Mouse (Mus musculus): ENCODE data around the gene Eid3. TPM values are rescaled to one million over a fixed set of nuclear protein-coding genes. Genes with fewer than 3 reads are reported as not detected.
A peak's percentile ranks its signal among the peaks of the same experiment; 100 is the strongest.

Gene Eid3
- polyA plus RNA-seq, 1 experiment from 2014 or later, result 0.19 TPM

GRCm38 (mm10) chr10:82866832-82867231 is 406 bp downstream of the Eid3 start:
- ATAC-seq (replicated peaks; ENCODE audit: low FRiP score), result 0 out of 2 replicates have a peak, but pooled peaks have one; percentile 13
- H3K36me3 ChIP-seq, result peaks cover 57% of the 10 kb centered on the region
- WGBS, result 85% methylated on average over 18 of the region's 18 CpGs

GRCm38 (mm10) chr10:82868418-82869086 is 2.1 kb downstream of the Eid3 start:
- WGBS, result 82% methylated on average over 6 of the region's 6 CpGs
- Histone ChIP-seq H3K4me3 (replicated peaks) (no peak overlapping the region), H3K4me1 (peaks cover 23% of the 10 kb centered on the region), H3K27me3 (no peaks in the 10 kb centered on the region), H3K9ac (no peak overlapping the region), H3K4me2 (no peak overlapping the region), H3K27ac (no peak overlapping the region), H3K36me3 (peaks cover 49% of the 10 kb centered on the region), H3K9me3 (replicated peaks) (no peaks in the 10 kb centered on the region)
- ATAC-seq (replicated peaks; ENCODE audit: low FRiP score), result no peak

More at GRCm38 (mm10) chr10:82866832-82867231, 406 bp downstream of the Eid3 start:
- no peak overlapping the region for H3K4me2 ChIP-seq
- peaks cover 35% of the 10 kb centered on the region for H3K4me1 ChIP-seq
- no peak overlapping the region for H3K4me3 ChIP-seq (replicated peaks)
- no peak overlapping the region for H3K27ac ChIP-seq
- H3K9me3 ChIP-seq (replicated peaks), result no peaks in the 10 kb centered on the region
- H3K9ac ChIP-seq, result no peak overlapping the region
- H3K27me3 ChIP-seq, result no peaks in the 10 kb centered on the region

GRCm38 (mm10) chr10:82875446-82875845 is 9.0 kb downstream of the Eid3 start:
- Histone ChIP-seq H3K4me3 (replicated peaks) (no peak overlapping the region), H3K27ac (no peak overlapping the region), H3K9ac (no peak overlapping the region), H3K9me3 (replicated peaks) (no peaks in the 10 kb centered on the region), H3K36me3 (peaks cover 76% of the 10 kb centered on the region), H3K4me2 (no peak overlapping the region), H3K27me3 (no peaks in the 10 kb centered on the region), H3K4me1 (peaks cover 5% of the 10 kb centered on the region; the same call in 1 of the 2 replicates)
- 87% methylated on average over 10 of the region's 10 CpGs for WGBS
- ATAC-seq (replicated peaks; ENCODE audit: low FRiP score), result no peak

- 84% methylated on average over 16 of the region's 16 CpGs for WGBS
- Histone ChIP-seq H3K4me2 (no peak overlapping the region), H3K36me3 (peaks cover 77% of the 10 kb centered on the region), H3K4me1 (peaks cover 5% of the 10 kb centered on the region; the same call in 1 of the 2 replicates), H3K27me3 (no peaks in the 10 kb centered on the region), H3K4me3 (replicated peaks) (no peak overlapping the region), H3K9ac (no peak overlapping the region), H3K9me3 (replicated peaks) (no peaks in the 10 kb centered on the region), H3K27ac (no peak overlapping the region)
- ATAC-seq (replicated peaks; ENCODE audit: low FRiP score), result no peak
Measured at GRCm38 (mm10) chr10:82876076-82876796, 9.8 kb downstream of the Eid3 start.

- no peak overlapping the region for H3K27ac ChIP-seq
- H3K27me3 ChIP-seq, result no peaks in the 10 kb centered on the region
- no peak overlapping the region for H3K4me2 ChIP-seq
- H3K9ac ChIP-seq, result no peak overlapping the region
- peaks cover 87% of the 10 kb centered on the region for H3K36me3 ChIP-seq
- WGBS, result 95% methylated on average over 6 of the region's 6 CpGs
- ATAC-seq (replicated peaks; ENCODE audit: low FRiP score), result no peak
- H3K4me3 ChIP-seq (replicated peaks), result no peak overlapping the region
- H3K9me3 ChIP-seq (replicated peaks), result no peaks in the 10 kb centered on the region
- peaks cover 28% of the 10 kb centered on the region for H3K4me1 ChIP-seq
Measured at GRCm38 (mm10) chr10:82887354-82887753, 20.9 kb downstream of the Eid3 start.

- no peak overlapping the region for H3K4me3 ChIP-seq (replicated peaks)
- H3K4me1 ChIP-seq, result peaks cover 32% of the 10 kb centered on the region
- H3K9me3 ChIP-seq (replicated peaks), result no peaks in the 10 kb centered on the region
- WGBS, result 50% methylated on average over 8 of the region's 8 CpGs
- no peaks in the 10 kb centered on the region for H3K27me3 ChIP-seq
- peaks cover 87% of the 10 kb centered on the region for H3K36me3 ChIP-seq
- peak; percentile 34; the same call in 1 of the 2 replicates for ATAC-seq (replicated peaks; ENCODE audit: low FRiP score)
- H3K4me2 ChIP-seq, result no peak overlapping the region
- no peak overlapping the region for H3K27ac ChIP-seq
- no peak overlapping the region for H3K9ac ChIP-seq
Measured at GRCm38 (mm10) chr10:82888576-82888975, 22.1 kb downstream of the Eid3 start.

- H3K4me1 ChIP-seq, result peaks cover 32% of the 10 kb centered on the region
- H3K9ac ChIP-seq, result no peak overlapping the region
- H3K4me2 ChIP-seq, result no peak overlapping the region
- WGBS, result 51% methylated on average over 9 of the region's 9 CpGs
- no peaks in the 10 kb centered on the region for H3K27me3 ChIP-seq
- H3K36me3 ChIP-seq, result peaks cover 87% of the 10 kb centered on the region
- peak; percentile 62 for ATAC-seq (replicated peaks; ENCODE audit: low FRiP score)
- H3K4me3 ChIP-seq (replicated peaks), result no peak overlapping the region
- H3K27ac ChIP-seq, result peak overlapping the region; percentile 39
- no peaks in the 10 kb centered on the region for H3K9me3 ChIP-seq (replicated peaks)
Measured at GRCm38 (mm10) chr10:82889447-82889973, 23.1 kb downstream of the Eid3 start.

- H3K36me3 ChIP-seq, result peaks cover 87% of the 10 kb centered on the region
- no peak for ATAC-seq (replicated peaks; ENCODE audit: low FRiP score)
- peaks cover 32% of the 10 kb centered on the region for H3K4me1 ChIP-seq
- no peak overlapping the region for H3K4me2 ChIP-seq
- no peak overlapping the region for H3K27ac ChIP-seq
- no peaks in the 10 kb centered on the region for H3K9me3 ChIP-seq (replicated peaks)
- WGBS, result 32% methylated on average over 2 of the region's 2 CpGs
- no peak overlapping the region for H3K9ac ChIP-seq
- H3K4me3 ChIP-seq (replicated peaks), result no peak overlapping the region
- no peaks in the 10 kb centered on the region for H3K27me3 ChIP-seq
Measured at GRCm38 (mm10) chr10:82890936-82891335, 24.5 kb downstream of the Eid3 start.

- no peaks in the 10 kb centered on the region for H3K27me3 ChIP-seq
- H3K4me3 ChIP-seq (replicated peaks), result no peak overlapping the region
- 59% methylated on average over 7 of the region's 7 CpGs for WGBS
- no peak overlapping the region for H3K9ac ChIP-seq
- H3K9me3 ChIP-seq (replicated peaks), result no peaks in the 10 kb centered on the region
- no peak overlapping the region for H3K4me2 ChIP-seq
- no peak overlapping the region for H3K27ac ChIP-seq
- ATAC-seq (replicated peaks; ENCODE audit: low FRiP score), result no peak; the same call in 1 of the 2 replicates
- peaks cover 87% of the 10 kb centered on the region for H3K36me3 ChIP-seq
- H3K4me1 ChIP-seq, result peaks cover 32% of the 10 kb centered on the region
Measured at GRCm38 (mm10) chr10:82891427-82891826, 25.0 kb downstream of the Eid3 start.

- H3K36me3 ChIP-seq, result peaks cover 87% of the 10 kb centered on the region
- 83% methylated on average over 9 of the region's 9 CpGs for WGBS
- H3K4me3 ChIP-seq (replicated peaks), result no peak overlapping the region
- H3K27me3 ChIP-seq, result no peaks in the 10 kb centered on the region
- peaks cover 32% of the 10 kb centered on the region for H3K4me1 ChIP-seq
- no peak overlapping the region for H3K27ac ChIP-seq
- ATAC-seq (replicated peaks; ENCODE audit: low FRiP score), result no peak
- H3K9ac ChIP-seq, result no peak overlapping the region
- H3K9me3 ChIP-seq (replicated peaks), result no peaks in the 10 kb centered on the region
- no peak overlapping the region for H3K4me2 ChIP-seq
Measured at GRCm38 (mm10) chr10:82892442-82893055, 26.1 kb downstream of the Eid3 start.

GRCm38 (mm10) chr10:82893872-82894650 is 27.6 kb downstream of the Eid3 start:
- Histone ChIP-seq H3K9ac (no peak overlapping the region), H3K36me3 (peaks cover 83% of the 10 kb centered on the region), H3K9me3 (replicated peaks) (no peaks in the 10 kb centered on the region), H3K4me2 (no peak overlapping the region), H3K4me1 (peaks cover 25% of the 10 kb centered on the region), H3K27ac (no peak overlapping the region), H3K4me3 (replicated peaks) (no peak overlapping the region), H3K27me3 (no peaks in the 10 kb centered on the region)
- ATAC-seq (replicated peaks; ENCODE audit: low FRiP score), result no peak
- 89% methylated on average over 18 of the region's 18 CpGs for WGBS
